Mouse (Mus musculus): Measurements from ENCODE around the gene Ttc8.

Ttc8 gene

DNA sequence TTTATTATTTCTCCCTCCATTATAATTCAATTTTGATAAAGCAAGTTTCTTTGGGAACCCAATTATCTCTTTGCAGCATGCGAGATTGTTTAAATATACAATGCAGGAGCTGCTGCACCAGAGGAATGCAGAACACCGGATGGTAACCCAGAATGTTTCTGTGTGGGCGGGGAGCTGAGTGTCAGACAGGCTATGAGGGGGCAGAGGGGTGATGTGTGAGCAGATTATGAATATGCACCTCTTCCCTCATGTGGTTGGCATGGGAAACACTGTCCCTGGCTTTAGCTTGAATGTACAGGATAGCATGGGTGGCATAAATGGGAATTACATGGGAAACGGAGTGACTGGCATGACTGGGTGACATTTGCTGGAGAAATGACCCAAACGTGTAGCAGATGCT, 108.3 kb downstream of the Ttc8 start:
- DNase-seq (ENCODE audit: low spot score) = no peak

DNA sequence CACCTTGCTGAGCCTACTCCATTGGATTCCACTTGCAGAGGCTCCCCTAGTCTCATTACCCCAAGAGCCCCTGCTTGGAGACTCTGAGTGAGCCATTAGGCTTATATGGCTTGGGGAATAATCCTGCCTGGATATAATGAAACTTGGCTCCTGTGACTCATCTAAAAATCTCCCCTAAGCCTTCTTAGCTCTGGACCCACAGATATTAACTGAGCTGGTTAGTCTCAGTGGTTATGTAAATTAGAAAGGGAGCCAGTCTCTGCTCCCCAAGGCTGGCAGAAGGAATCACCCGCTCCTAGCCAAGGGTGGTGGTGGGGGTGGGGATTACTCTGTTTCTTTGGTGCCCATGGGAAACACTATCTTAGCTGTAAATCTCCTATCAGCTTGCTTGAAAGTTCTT, 109.6 kb downstream of the Ttc8 start:
- no peak for DNase-seq (ENCODE audit: low spot score)
